Mouse (Mus musculus) kidney, postnatal 0 days (tissue): Measurements from ENCODE around the gene Wdr11. TPM values are rescaled to one million over a fixed set of nuclear protein-coding genes. Genes with fewer than 3 reads are reported as not detected.

Experiments used
- ATAC-seq: fragments of 200-750 bp; cut with Nextera tagmentation; replicated peaks from 2 replicates; pipeline ENCODE4 v1.8.0; 2017; ENCODE audit warnings: low read depth, moderate number of reproducible peaks, moderate TSS enrichment, moderate library complexity; ENCODE audit not compliant: low FRiP score
- DNase-seq: peaks from one replicate; pipeline ENCODE4 v3.0.0-alpha.2; 2016; ENCODE audit warnings: low spot score
- H3K27ac ChIP-seq: fragments of 300-500 bp; sonication (generic); 2 replicates; pipeline ENCODE4 v1.5.1; 2014; ENCODE audit warnings: mild to moderate bottlenecking
- H3K27me3 ChIP-seq: fragments of 300-500 bp; sonication (generic); 2 replicates; pipeline ENCODE4 v1.6.1; 2014; ENCODE audit warnings: low read length, mixed read lengths; ENCODE audit not compliant: insufficient read depth
- H3K36me3 ChIP-seq: fragments of 300-500 bp; sonication (generic); 2 replicates; pipeline ENCODE4 v1.6.1; 2014; ENCODE audit warnings: low read length, mixed read lengths; ENCODE audit not compliant: insufficient read depth
- H3K4me1 ChIP-seq: fragments of 300-500 bp; sonication (generic); replicated peaks from 2 replicates; pipeline ENCODE4 v1.6.1; 2014; ENCODE audit warnings: antibody characterized with exemption, low read length, mixed read lengths; ENCODE audit not compliant: insufficient read depth
- H3K4me2 ChIP-seq: fragments of 300-500 bp; sonication (generic); 2 replicates; pipeline ENCODE4 v1.6.1; 2014; ENCODE audit warnings: mild to moderate bottlenecking, low read length, moderate library complexity, mixed read lengths
- H3K4me3 ChIP-seq: fragments of 300-500 bp; sonication (generic); replicated peaks from 2 replicates; pipeline ENCODE4 v1.5.1; 2014; ENCODE audit warnings: low read depth, low read length
- H3K9ac ChIP-seq: fragments of 300-500 bp; sonication (generic); 2 replicates; pipeline ENCODE4 v1.6.1; 2014; ENCODE audit warnings: low read depth, low read length
- H3K9me3 ChIP-seq: fragments of 300-500 bp; sonication (generic); replicated peaks from 2 replicates; pipeline ENCODE4 v1.6.1; 2016; ENCODE audit warnings: low read length, inconsistent platforms, mixed read lengths
- CTCF ChIP-seq: IDR thresholded peaks from 2 replicates; pipeline ENCODE4 v1.5.1; 2016; ENCODE audit warnings: antibody characterized with exemption, low read depth, mild to moderate bottlenecking, moderate library complexity
- WGBS: fragments of 180-500 bp; shearing (Covaris S2); extraction: QIAGEN DNeasy Blood & Tissue Kit; methylation state at CpG from one replicate; pipeline ENCODE4 v1.1.7; 2014; 5-methylcytosine and 5-hydroxymethylcytosine counted together
- polyA plus RNA-seq: library from polyadenylated mRNA; unstranded; fragments of >200 nt; fragmentation: Nextera tagmentation; extraction: Ambion mirVana; gene quantifications from 2 replicates; pipeline ENCODE4 v1.2.1, GENCODE M21; 2015

The Wdr11 gene
- polyA plus RNA-seq, 1 experiment from 2014 or later, result 32.2 TPM

DNA sequence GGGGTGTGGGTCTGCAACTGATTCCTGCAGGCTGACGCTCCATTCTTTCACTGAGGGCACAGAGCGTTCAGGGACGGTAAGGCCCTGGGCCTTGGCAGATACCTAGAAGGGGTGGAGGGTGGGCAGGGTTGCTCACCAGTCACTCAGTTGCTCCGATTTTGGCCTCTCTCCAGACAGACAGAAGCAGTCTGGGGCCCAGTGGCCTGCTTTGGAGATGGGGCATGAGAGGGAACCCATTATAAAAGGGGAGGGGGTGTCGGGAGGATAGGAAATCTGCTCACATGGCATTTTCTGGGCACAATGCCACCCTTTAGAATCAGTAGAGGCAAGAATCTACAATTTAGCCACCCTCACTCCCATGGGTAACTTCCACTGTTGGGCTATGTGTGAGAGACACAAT lies 59.1 kb downstream of the Wdr11 start:
- Histone ChIP-seq H3K4me3 (no peak overlapping the region), H3K9me3 (no peaks in the 10 kb centered on the region), H3K27me3 (no peaks in the 10 kb centered on the region), H3K9ac (no peak overlapping the region), H3K27ac (no peak overlapping the region), H3K4me1 (no peaks in the 10 kb centered on the region), H3K4me2 (no peak overlapping the region), H3K36me3 (no peaks in the 10 kb centered on the region)
- 94% methylated on average over 5 of the region's 5 CpGs for WGBS
- DNase-seq (no peak), ATAC-seq (no peak)
- TF ChIP-seq CTCF, result no peak

DNA sequence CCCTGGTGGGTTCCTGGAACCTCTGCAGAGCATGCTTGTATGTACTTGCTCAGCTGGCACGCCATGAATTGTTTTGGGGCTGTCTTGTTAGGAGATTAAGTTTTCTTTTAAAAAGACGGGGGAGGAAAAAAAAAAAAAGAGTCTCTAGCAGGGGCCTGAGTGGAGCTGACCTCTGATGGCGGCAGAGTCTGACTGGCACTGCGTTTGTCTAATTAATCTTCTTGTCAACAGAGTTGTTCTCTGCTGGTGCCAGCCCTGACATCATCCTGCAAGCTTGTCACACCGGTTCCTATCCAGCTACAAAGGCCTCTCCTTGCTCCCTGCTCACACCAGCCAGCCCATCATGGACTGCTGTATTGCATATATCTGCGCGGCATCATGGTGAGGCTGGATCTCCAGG lies 60.1 kb downstream of the Wdr11 start:
- no peak overlapping the region for H3K27ac ChIP-seq
- no peaks in the 10 kb centered on the region for H3K4me1 ChIP-seq
- no peaks in the 10 kb centered on the region for H3K27me3 ChIP-seq
- TF ChIP-seq CTCF, result no peak
- no peak for ATAC-seq
- 50% methylated on average over 7 of the region's 7 CpGs for WGBS
- no peaks in the 10 kb centered on the region for H3K36me3 ChIP-seq
- H3K4me3 ChIP-seq, result no peak overlapping the region
- H3K9ac ChIP-seq, result no peak overlapping the region
- no peak for DNase-seq
- H3K9me3 ChIP-seq, result no peaks in the 10 kb centered on the region
- H3K4me2 ChIP-seq, result no peak overlapping the region

- H3K27me3 ChIP-seq, result no peaks in the 10 kb centered on the region
- no peaks in the 10 kb centered on the region for H3K36me3 ChIP-seq
- no peaks in the 10 kb centered on the region for H3K9me3 ChIP-seq
- H3K27ac ChIP-seq, result no peak overlapping the region
- H3K9ac ChIP-seq, result no peak overlapping the region
- no peaks in the 10 kb centered on the region for H3K4me1 ChIP-seq
- TF ChIP-seq CTCF, result no peak
- no peak overlapping the region for H3K4me3 ChIP-seq
- H3K4me2 ChIP-seq, result no peak overlapping the region
- ATAC-seq (no peak), DNase-seq (no peak)
- WGBS, result 47% methylated on average over 9 of the region's 9 CpGs
Measured at GRCm38 (mm10) chr7:129652901-129653460, 61.3 kb downstream of the Wdr11 start.

DNA sequence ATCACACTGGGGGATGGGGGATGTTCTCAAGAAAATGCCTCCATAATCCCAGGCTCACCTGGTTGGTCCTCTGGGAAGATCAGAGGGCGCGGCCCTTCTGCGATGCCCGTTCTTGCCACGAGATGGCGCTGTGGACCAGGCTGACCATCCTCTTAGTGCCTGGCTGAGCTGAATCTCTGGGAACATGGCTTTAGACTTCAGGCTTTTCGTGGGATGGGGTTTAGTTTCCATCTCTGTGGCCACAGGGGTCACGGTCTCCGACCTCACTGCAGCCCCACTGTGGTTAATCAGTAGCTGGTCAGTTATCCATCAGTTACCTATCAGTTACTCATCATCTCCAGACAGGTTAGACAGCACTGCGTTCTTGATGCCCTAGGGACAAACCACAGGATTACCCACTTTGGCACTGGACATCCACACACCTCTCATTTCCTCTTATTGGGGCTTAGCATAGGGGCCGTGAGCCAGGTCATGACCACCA lies 62.2 kb downstream of the Wdr11 start:
- Histone ChIP-seq H3K36me3 (no peaks in the 10 kb centered on the region), H3K4me2 (no peak overlapping the region), H3K27me3 (no peaks in the 10 kb centered on the region), H3K9me3 (no peaks in the 10 kb centered on the region), H3K27ac (no peak overlapping the region), H3K9ac (no peak overlapping the region), H3K4me1 (no peaks in the 10 kb centered on the region), H3K4me3 (no peak overlapping the region)
- WGBS, result 7% methylated on average over 11 of the region's 11 CpGs
- ATAC-seq (peak; percentile 79), DNase-seq (peak; percentile 87)
- peak; percentile 99 for TF ChIP-seq CTCF

GRCm38 (mm10) chr7:129654923-129655322 lies 63.3 kb downstream of the Wdr11 start:
- Histone ChIP-seq H3K36me3 (no peaks in the 10 kb centered on the region), H3K4me1 (no peaks in the 10 kb centered on the region), H3K27ac (no peak overlapping the region), H3K9ac (no peak overlapping the region), H3K9me3 (no peaks in the 10 kb centered on the region), H3K27me3 (no peaks in the 10 kb centered on the region), H3K4me3 (no peak overlapping the region), H3K4me2 (no peak overlapping the region)
- 63% methylated on average over 12 of the region's 12 CpGs for WGBS
- no peak for TF ChIP-seq CTCF
- DNase-seq (no peak), ATAC-seq (no peak)

GRCm38 (mm10) chr7:129655604-129656226 lies 64.1 kb downstream of the Wdr11 start:
- Histone ChIP-seq H3K27ac (no peak overlapping the region), H3K4me2 (no peak overlapping the region), H3K27me3 (no peaks in the 10 kb centered on the region), H3K9ac (no peak overlapping the region), H3K4me1 (no peaks in the 10 kb centered on the region), H3K36me3 (no peaks in the 10 kb centered on the region), H3K9me3 (no peaks in the 10 kb centered on the region), H3K4me3 (no peak overlapping the region)
- TF ChIP-seq CTCF, result no peak
- 74% methylated on average over 14 of the region's 14 CpGs for WGBS
- ATAC-seq, result no peak
- no peak for DNase-seq
